Mouse (Mus musculus) liver, embryonic 14.5 days (tissue): ENCODE results near the gene St3gal4.

Source experiments
- CTCF ChIP-seq: IDR thresholded peaks from 2 replicates; pipeline ENCODE4 v1.5.1; 2016; ENCODE audit warnings: antibody characterized with exemption, low read depth, control low read depth
- EP300 ChIP-seq: IDR thresholded peaks from 2 replicates; pipeline ENCODE4 v1.6.1; 2016; ENCODE audit warnings: antibody characterized with exemption, low read depth

DNA sequence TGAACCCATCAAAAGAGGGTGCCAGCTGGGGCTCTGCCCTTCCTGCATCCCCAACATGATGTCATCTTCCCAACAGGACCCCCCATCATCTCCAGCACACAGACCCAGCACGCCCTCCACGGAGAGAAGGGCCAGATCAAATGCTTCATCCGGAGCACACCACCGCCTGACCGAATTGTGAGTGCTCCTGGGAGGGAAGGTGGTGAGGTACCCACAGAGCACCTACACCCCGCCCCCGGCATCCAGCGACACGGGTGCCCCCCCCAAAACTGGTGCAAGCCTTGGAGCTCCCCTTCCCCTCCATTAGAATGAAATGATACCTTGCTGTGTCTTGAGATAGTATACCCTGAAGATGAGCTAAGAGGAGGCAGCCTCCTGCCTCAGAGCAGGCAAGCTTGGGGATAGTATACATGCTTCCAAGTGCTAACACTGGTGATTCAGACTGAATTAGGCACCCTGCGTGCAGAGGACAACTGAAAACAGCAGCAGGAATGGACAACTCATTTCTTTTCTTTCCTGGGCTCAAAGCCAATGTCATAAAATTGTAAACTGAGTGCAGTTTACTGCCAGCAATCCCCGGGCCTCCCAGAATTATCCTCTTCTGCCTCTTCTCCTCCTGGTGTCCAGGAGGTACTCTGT lies 98.9 kb downstream of the St3gal4 start:
- TF ChIP-seq CTCF (no peak), EP300 (no peak)
